In the genomic region with DNA sequence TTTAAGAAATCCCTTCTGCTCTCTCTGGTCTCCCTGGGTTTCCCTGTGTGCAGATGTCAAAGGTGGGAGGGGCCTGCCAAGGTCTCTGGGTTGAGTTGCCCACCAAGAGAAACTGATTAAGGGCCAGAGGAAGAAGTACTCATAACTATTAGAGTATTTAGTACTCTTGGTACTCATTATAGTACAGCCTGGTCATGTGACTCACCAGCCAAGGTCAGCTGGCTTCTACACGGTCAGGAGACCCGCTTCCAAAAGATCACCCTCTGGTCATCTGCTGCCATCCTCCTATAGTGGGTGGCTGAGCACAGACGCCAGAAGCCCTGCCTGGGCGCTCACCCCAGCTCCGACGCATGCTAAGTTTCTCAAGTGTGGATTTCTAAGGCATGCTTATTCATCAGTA, we compare ENCODE assay signal across 31 mouse cellular contexts.
"Had no signal": no experiment of that assay in that cellular context is flagged by ENCODE, and none has a peak within 500 bp of the region (broad histone marks: within the 10 kb centered on the region; RNA-seq: fewer than 3 reads in every experiment).

No protein-coding gene starts in this region.

- DNase-seq: left cerebral cortex, postnatal 4 days; liver; liver, embryonic 13.5 days; liver, postnatal 0 days; lung, adult 18-20 months; lung, adult 2 months; lung, embryonic 14.5 days; lung, postnatal 10 days; lung, postnatal 14 days; lung, postnatal 36 days; lung, postnatal 4 days; midbrain, embryonic 14.5 days had no signal

- H3K9me3 ChIP-seq: limb, embryonic 12.5 days; limb, embryonic 13.5 days; limb, embryonic 15.5 days; liver, embryonic 12.5 days; liver, embryonic 13.5 days; liver, embryonic 15.5 days; lung, embryonic 15.5 days; megakaryocyte, embryonic 14.5 days; midbrain, embryonic 10.5 days; midbrain, embryonic 12.5 days; midbrain, embryonic 13.5 days; midbrain, embryonic 15.5 days; neural tube, embryonic 12.5 days had no signal

- H3K4me2 ChIP-seq: limb, embryonic 12.5 days; limb, embryonic 13.5 days; limb, embryonic 15.5 days; liver, embryonic 11.5 days; liver, embryonic 12.5 days; liver, embryonic 13.5 days; liver, embryonic 15.5 days; lung, embryonic 14.5 days; lung, embryonic 15.5 days; midbrain, embryonic 11.5 days; midbrain, embryonic 12.5 days; midbrain, embryonic 13.5 days; midbrain, embryonic 15.5 days; neural tube, embryonic 12.5 days had no signal

- ATAC-seq: liver, embryonic 12.5 days; liver, postnatal 0 days; lung, postnatal 0 days; midbrain, embryonic 13.5 days; midbrain, embryonic 15.5 days; midbrain, embryonic 16.5 days had no signal

- H3K4me3 ChIP-seq: limb, embryonic 12.5 days; limb, embryonic 13.5 days; limb, embryonic 15.5 days; liver, embryonic 12.5 days; liver, embryonic 13.5 days; liver, embryonic 15.5 days; lung, embryonic 15.5 days; megakaryocyte, embryonic 14.5 days; midbrain, embryonic 10.5 days; midbrain, embryonic 12.5 days; midbrain, embryonic 13.5 days; midbrain, embryonic 15.5 days; myocyte; neural tube, embryonic 12.5 days had no signal

- H3K36me3 ChIP-seq: limb, embryonic 12.5 days; limb, embryonic 13.5 days; limb, embryonic 15.5 days; liver, embryonic 12.5 days; liver, embryonic 13.5 days; liver, embryonic 15.5 days; lung, embryonic 15.5 days; midbrain, embryonic 15.5 days; neural tube, embryonic 12.5 days had no signal

- H3K27me3 ChIP-seq: liver, embryonic 13.5 days; lung, embryonic 15.5 days; midbrain, embryonic 13.5 days; midbrain, embryonic 15.5 days had no signal

- H3K9ac ChIP-seq: limb, embryonic 12.5 days; limb, embryonic 13.5 days; limb, embryonic 15.5 days; liver, embryonic 12.5 days; liver, embryonic 13.5 days; liver, embryonic 14.5 days; liver, embryonic 15.5 days; liver, postnatal 0 days; lung, embryonic 14.5 days; lung, embryonic 15.5 days; midbrain, embryonic 12.5 days; midbrain, embryonic 13.5 days; midbrain, embryonic 15.5 days; neural tube, embryonic 12.5 days had no signal

- H3K27ac ChIP-seq: limb, embryonic 12.5 days; limb, embryonic 13.5 days; limb, embryonic 15.5 days; liver, embryonic 12.5 days; liver, embryonic 13.5 days; liver, embryonic 14.5 days; liver, embryonic 15.5 days; lung, embryonic 15.5 days; macrophage; midbrain, embryonic 10.5 days; midbrain, embryonic 12.5 days; midbrain, embryonic 13.5 days; midbrain, embryonic 15.5 days; neural tube, embryonic 12.5 days had no signal
